Mouse (Mus musculus) heart, embryonic 11.5 days (tissue): Measurements from ENCODE around the gene Lrrc8e. TPM values are rescaled to one million over a fixed set of nuclear protein-coding genes. Genes with fewer than 3 reads are reported as not detected.

Experiments used
- ATAC-seq: fragments of 200-750 bp; cut with Nextera tagmentation; replicated peaks from 2 replicates; pipeline ENCODE4 v1.8.0; 2017; ENCODE audit warnings: moderate library complexity; ENCODE audit not compliant: insufficient number of reproducible peaks, low FRiP score, low TSS enrichment
- H3K27ac ChIP-seq: fragments of 300-500 bp; sonication (generic); 2 replicates; pipeline ENCODE4 v1.5.1; 2014; ENCODE audit warnings: mild to moderate bottlenecking, low read depth, low read length
- H3K27me3 ChIP-seq: fragments of 300-500 bp; sonication (generic); 2 replicates; pipeline ENCODE4 v1.6.1; 2014; ENCODE audit warnings: mild to moderate bottlenecking, low read length, mixed read lengths; ENCODE audit not compliant: control insufficient read depth, insufficient read depth
- H3K36me3 ChIP-seq: fragments of 300-500 bp; sonication (generic); 2 replicates; pipeline ENCODE4 v1.6.1; 2014; ENCODE audit warnings: mild to moderate bottlenecking, low read length, moderate library complexity, mixed read lengths; ENCODE audit not compliant: control insufficient read depth, insufficient read depth
- H3K4me1 ChIP-seq: fragments of 300-500 bp; sonication (generic); 2 replicates; pipeline ENCODE4 v1.6.1; 2014; ENCODE audit warnings: low read length; ENCODE audit not compliant: control insufficient read depth, insufficient read depth
- H3K4me2 ChIP-seq: fragments of 300-500 bp; sonication (generic); 2 replicates; pipeline ENCODE4 v1.6.1; 2014; ENCODE audit warnings: mild to moderate bottlenecking, moderate library complexity
- H3K4me3 ChIP-seq: fragments of 300-500 bp; sonication (generic); 2 replicates; pipeline ENCODE4 v1.5.1; 2014; ENCODE audit warnings: low read depth, low read length
- H3K9ac ChIP-seq: fragments of 300-500 bp; sonication (generic); 2 replicates; pipeline ENCODE4 v1.6.1; 2014; ENCODE audit warnings: mild to moderate bottlenecking, low read depth, low read length, moderate library complexity
- H3K9me3 ChIP-seq: fragments of 300-500 bp; sonication (generic); replicated peaks from 2 replicates; pipeline ENCODE4 v1.6.1; 2016; ENCODE audit warnings: low read length; ENCODE audit not compliant: control insufficient read depth
- WGBS: fragments of 180-500 bp; shearing (Covaris S2); extraction: QIAGEN DNeasy Blood & Tissue Kit; methylation state at CpG from one replicate; pipeline ENCODE4 v1.1.7; 2014; ENCODE audit not compliant: insufficient replicate concordance; 5-methylcytosine and 5-hydroxymethylcytosine counted together
- polyA plus RNA-seq: library from polyadenylated mRNA; unstranded; fragments of >200 nt; fragmentation: Nextera tagmentation; extraction: Ambion mirVana; gene quantifications from 2 replicates; pipeline ENCODE4 v1.2.1, GENCODE M21; 2014

Gene Lrrc8e
- polyA plus RNA-seq, 1 experiment from 2014 or later, result 0.06 TPM

DNA sequence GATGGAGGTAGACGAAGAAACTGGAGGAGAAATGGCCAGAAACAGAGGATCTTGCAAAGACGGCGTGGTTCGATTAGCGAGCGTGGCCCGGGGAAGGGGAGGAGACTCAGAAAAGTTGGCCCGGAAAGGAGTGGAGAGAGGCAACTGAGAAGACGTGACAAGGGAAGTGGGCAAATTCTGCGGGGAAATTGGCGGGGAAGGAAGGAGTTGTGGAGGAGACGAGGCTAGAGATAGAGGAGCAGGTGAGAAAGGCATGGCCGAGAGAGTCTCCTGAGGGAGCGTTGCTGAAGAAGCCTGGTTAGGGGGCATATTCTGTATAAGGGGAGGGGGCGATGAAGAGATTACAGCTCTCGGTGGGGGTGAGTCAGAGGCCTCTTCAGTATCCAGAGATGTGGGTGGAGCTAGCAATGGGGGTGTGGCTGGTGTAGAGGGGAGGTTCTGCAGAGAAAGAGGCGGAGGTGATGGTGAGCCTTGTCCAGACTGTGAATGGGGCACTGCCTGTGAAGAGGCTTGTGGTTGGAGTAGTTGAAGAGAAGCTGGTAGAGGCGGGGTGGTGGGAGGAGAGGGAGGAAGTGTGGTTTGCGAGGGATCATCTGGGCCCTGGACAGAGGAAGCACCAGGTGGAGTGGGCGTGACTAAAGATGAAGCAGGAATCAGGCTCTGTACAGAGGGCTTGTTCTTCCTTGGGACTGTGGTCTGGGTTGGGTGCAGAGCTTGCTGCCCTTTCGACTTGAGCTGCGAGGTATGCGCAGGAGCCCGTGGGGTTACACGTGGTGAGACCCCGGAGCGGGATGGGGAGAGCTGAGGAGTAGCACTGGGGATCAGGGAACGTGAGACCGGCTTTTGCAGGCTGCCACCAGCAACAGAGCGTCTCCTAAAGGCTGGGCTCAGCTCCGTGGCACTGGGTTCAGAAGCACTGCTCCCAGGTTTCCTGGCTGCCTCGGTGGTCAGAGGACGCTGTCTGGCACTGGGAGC, 12.3 kb upstream of the Lrrc8e start:
- Histone ChIP-seq H3K4me2 (peak overlapping the region; percentile 78), H3K4me3 (peak overlapping the region; percentile 38), H3K4me1 (peaks cover 9% of the 10 kb centered on the region; the same call in 1 of the 2 replicates), H3K27me3 (peaks cover 66% of the 10 kb centered on the region), H3K9me3 (no peaks in the 10 kb centered on the region), H3K36me3 (no peaks in the 10 kb centered on the region), H3K9ac (0 out of 2 replicates have a peak overlapping the region, but pooled peaks have one; percentile 28), H3K27ac (no peak overlapping the region)
- peak; percentile 49; the same call in 1 of the 2 replicates for ATAC-seq
- 5% methylated on average over 33 of the region's 33 CpGs for WGBS

DNA sequence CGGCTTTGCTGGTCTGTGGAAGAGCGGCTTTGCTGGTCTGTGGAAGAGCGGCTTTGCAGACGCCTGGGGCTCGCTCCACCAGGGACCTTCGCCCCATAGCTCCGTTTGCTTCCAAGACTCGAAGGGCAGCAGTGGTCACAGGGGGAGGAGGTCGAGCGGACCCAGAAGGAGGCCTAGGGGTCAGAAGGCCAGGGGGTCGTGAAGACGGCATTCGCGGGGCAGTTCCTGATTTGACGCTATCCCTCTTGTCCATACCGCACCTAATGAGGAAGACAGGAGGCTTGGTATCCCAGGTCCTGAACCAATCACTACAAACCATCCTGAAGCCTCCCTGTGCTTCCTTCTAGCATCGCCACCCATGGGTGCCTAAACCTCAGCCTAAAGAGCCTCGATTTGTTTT, 10.3 kb upstream of the Lrrc8e start:
- Histone ChIP-seq H3K36me3 (no peaks in the 10 kb centered on the region), H3K9me3 (no peaks in the 10 kb centered on the region), H3K4me2 (peak overlapping the region; percentile 94), H3K27ac (no peak overlapping the region), H3K9ac (0 out of 2 replicates have a peak overlapping the region, but pooled peaks have one; percentile 62), H3K4me1 (peaks cover 9% of the 10 kb centered on the region; the same call in 1 of the 2 replicates), H3K27me3 (peaks cover 65% of the 10 kb centered on the region), H3K4me3 (peak overlapping the region; percentile 53)
- no peak for ATAC-seq
- 6% methylated on average over 18 of the region's 18 CpGs for WGBS

DNA sequence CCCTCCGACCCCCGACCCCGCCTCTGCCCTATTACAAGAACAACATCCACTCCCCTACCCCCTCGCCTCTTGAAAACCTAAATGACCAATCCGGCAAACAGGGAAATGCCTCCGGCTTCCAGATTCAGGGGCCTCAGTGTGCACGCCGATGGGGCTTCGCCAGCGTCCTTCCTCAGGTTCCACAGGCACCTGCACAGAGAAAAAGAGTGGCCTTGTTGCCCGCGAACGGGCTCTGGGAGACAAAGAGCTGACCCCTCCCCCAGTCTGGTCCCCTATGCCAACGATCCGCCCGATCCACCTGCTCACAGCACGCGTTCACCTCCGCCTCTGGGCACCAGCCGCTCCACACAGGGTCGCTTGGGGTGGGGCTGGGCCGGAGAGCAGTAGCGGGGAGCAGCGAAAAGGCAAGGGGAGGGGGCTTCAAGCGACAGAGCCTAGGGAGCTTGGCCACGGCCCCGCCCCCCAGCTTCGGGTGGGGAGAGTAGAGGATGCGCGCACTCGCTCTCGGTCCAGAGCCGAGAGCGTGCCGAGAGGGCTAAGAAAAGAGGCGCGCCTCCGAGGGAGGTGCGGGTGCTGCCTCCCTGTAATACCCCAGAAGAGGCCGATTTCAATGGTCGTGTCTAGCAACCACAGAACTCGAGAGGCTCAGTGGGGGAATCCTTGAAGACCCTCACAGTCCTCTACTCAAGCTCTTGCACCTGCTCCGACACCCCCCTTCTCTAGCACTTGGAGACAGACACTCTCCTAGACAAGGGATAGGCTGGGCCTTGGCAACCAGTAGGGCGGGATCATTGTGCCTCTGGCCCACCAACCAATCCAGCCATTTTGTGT, 9.6 kb upstream of the Lrrc8e start, which contains the start of gene Prr36:
Gene Prr36, minus strand, starts transcription at position 669 of the 831 bp plus-strand sequence.
- H3K9ac ChIP-seq, result peak within 1 kb of the TSS; percentile 62

DNA sequence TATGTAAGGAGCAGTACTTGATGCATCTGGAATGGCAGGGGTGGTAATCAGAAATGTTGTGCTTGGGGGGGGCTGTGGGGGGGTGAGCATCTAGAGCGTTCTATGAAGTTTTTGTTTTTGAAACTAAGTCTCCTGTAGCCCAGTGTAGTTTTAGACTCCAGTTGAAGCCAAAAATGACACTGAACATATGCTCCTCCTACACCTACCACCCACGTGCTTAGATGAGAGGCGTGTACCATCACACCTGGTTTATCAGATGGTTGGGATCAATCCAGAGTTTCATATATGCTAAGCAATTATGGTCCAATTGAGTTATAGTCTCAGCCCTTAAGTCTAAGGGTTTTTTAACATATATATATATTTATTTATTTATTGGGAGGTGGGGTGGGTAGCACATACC, 7.0 kb upstream of the Lrrc8e start:
- H3K9ac ChIP-seq, result no peak overlapping the region
- no peak overlapping the region for H3K4me3 ChIP-seq
- peaks cover 46% of the 10 kb centered on the region for H3K27me3 ChIP-seq
- 82% methylated on average over 3 of the region's 3 CpGs for WGBS
- no peaks in the 10 kb centered on the region for H3K36me3 ChIP-seq
- ATAC-seq, result no peak
- no peak overlapping the region for H3K27ac ChIP-seq
- no peaks in the 10 kb centered on the region for H3K9me3 ChIP-seq
- H3K4me1 ChIP-seq, result peaks cover 5% of the 10 kb centered on the region; the same call in 1 of the 2 replicates
- no peak overlapping the region for H3K4me2 ChIP-seq

More for the DNA sequence above, 9.6 kb upstream of the Lrrc8e start, which contains the start of gene Prr36:
- Histone ChIP-seq H3K36me3 (no peaks in the 10 kb centered on the region), H3K4me1 (peaks cover 9% of the 10 kb centered on the region; the same call in 1 of the 2 replicates), H3K27me3 (peaks cover 65% of the 10 kb centered on the region), H3K4me3 (peak within 1 kb of the TSS; percentile 53), H3K9me3 (no peaks in the 10 kb centered on the region), H3K27ac (no peak within 1 kb of the TSS), H3K4me2 (peak within 1 kb of the TSS; percentile 94)
- WGBS, result 4% methylated on average over 44 of the region's 44 CpGs
- no peak for ATAC-seq

DNA sequence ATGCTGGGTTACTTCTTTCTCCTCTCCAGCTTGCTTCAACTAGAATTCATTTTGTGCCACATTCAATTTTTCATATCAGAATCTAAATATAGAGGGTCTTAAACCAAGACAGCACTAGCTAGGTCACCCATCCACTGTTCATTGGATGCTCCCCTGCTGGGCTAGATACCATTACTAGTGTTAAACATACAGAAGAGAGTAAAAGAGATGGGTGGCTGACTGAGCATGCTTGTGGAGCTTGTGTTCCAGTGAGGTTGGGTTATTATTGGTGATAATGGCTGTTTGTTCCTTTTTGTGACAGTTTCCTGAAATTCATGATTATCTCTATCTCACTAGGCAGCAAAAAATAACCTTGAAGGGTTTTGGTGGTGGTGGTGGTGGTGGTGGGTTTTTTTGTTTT, 4.6 kb upstream of the Lrrc8e start:
- no peak overlapping the region for H3K9ac ChIP-seq
- H3K27ac ChIP-seq, result no peak overlapping the region
- no peak overlapping the region for H3K4me2 ChIP-seq
- no peaks in the 10 kb centered on the region for H3K36me3 ChIP-seq
- H3K4me1 ChIP-seq, result peaks cover 2% of the 10 kb centered on the region; the same call in 1 of the 2 replicates
- H3K27me3 ChIP-seq, result peaks cover 38% of the 10 kb centered on the region
- H3K4me3 ChIP-seq, result no peak overlapping the region
- ATAC-seq, result no peak
- H3K9me3 ChIP-seq, result no peaks in the 10 kb centered on the region

DNA sequence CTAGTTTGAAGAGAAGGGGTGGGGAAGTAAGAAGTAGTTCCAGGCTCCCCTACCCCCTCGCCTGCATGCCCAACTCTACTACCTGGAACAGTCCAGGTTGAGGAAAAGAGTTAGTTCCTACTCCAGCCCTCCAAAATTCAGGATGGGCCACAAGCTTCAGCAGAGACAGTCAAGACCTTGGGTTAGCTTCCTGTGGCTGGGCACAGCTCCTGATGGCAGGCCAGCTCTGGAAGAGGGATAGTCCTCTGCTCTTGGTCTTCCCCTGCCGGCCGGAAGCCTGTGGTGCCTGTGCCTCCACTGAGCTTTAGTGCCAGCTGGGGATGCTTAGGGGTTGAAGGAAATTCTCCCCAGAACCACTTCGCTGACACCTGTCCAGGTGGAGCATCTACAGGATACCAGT, 304 bp upstream of the Lrrc8e start:
- ATAC-seq, result no peak; the same call in 1 of the 2 replicates
- H3K36me3 ChIP-seq, result no peaks in the 10 kb centered on the region
- H3K27me3 ChIP-seq, result peaks cover 31% of the 10 kb centered on the region
- H3K4me1 ChIP-seq, result no peaks in the 10 kb centered on the region
- no peaks in the 10 kb centered on the region for H3K9me3 ChIP-seq
- peak overlapping the region; percentile 21; the same call in 1 of the 2 replicates for H3K4me3 ChIP-seq
- H3K27ac ChIP-seq, result no peak overlapping the region
- 18% methylated on average over 4 of the region's 4 CpGs for WGBS
- H3K4me2 ChIP-seq, result peak overlapping the region; percentile 59
- no peak overlapping the region for H3K9ac ChIP-seq

DNA sequence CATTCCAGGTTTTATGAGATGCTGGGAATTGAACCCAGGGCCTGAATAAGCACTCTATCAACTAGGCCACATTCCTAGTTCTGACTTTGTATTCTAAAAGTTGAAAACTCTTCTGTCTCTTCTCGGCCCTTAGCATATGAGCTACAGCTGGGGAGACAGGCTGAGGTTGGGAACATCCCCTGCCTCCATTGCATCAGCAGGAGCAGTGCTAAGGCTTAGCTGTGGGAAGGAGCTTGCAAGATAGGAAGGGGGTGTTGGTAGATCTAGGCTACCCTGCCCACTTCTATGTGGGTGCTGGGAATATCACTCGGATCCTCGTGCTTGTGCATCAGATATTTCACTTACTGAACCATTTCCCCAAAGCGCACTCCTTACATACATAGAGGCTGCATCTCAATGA, 1.3 kb downstream of the Lrrc8e start:
- ATAC-seq, result no peak
- H3K4me2 ChIP-seq, result no peak overlapping the region
- H3K27ac ChIP-seq, result no peak overlapping the region
- peaks cover 31% of the 10 kb centered on the region for H3K27me3 ChIP-seq
- H3K9me3 ChIP-seq, result no peaks in the 10 kb centered on the region
- no peaks in the 10 kb centered on the region for H3K4me1 ChIP-seq
- 83% methylated on average over 4 of the region's 4 CpGs for WGBS
- H3K36me3 ChIP-seq, result no peaks in the 10 kb centered on the region
- no peak overlapping the region for H3K9ac ChIP-seq
- no peak overlapping the region for H3K4me3 ChIP-seq

DNA sequence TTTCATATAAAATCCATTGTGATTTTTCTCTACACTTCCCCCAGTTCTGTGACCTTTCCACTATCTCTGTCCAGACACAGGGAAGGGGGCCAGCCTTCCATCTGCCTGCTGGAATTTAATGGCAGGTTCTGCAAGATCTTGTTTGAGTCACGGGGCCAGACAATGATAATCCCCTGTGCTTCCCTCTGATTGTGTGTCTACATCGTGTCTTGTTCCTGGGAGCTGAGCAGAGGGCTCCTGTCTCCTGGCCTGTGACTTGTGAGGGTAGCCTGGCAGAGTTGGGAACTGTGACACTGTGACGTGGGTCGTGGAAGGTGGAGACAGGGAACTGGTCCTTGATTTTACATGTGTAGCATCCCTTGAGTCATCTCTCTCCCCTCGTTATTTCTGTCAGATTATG, 3.2 kb downstream of the Lrrc8e start:
- no peak overlapping the region for H3K4me2 ChIP-seq
- peaks cover 29% of the 10 kb centered on the region for H3K27me3 ChIP-seq
- no peaks in the 10 kb centered on the region for H3K4me1 ChIP-seq
- H3K4me3 ChIP-seq, result no peak overlapping the region
- no peaks in the 10 kb centered on the region for H3K9me3 ChIP-seq
- 63% methylated on average over 5 of the region's 5 CpGs for WGBS
- H3K9ac ChIP-seq, result no peak overlapping the region
- no peak for ATAC-seq
- no peak overlapping the region for H3K27ac ChIP-seq
- no peaks in the 10 kb centered on the region for H3K36me3 ChIP-seq
